In the genomic region with DNA sequence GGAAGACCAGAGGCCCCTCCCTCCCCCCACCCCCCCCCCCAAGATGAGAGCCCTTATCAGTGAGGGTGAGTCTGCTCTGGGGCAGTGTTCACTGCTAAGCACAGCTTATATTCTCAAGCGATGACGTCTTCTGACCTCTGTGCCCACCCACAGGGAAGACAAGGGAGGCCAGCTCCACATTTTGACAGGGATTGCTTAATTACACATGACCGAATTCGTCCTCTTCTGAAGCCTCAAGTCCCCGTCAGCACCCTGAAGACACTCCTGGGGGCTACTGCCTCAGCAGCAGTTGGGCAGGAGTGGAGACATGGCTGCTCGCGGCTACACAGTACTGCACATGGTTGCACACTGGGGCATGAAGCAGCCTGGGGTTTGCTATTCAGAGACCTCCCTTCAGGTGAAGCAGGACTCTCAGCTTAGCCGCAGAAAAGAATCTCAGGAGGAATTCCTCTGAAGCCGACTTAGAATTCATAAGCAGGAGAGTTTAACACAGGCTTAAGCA, we compare ENCODE assay signal across 21 mouse cellular contexts.
DNase-seq lines count a peak whose midpoint lies in the region; ATAC-seq and TF ChIP-seq lines count a peak whose summit lies in the region.
"Had no signal": no experiment of that assay in that cellular context is flagged by ENCODE, and none has a peak within 500 bp of the region (broad histone marks: within the 10 kb centered on the region; RNA-seq: fewer than 3 reads in every experiment).

No protein-coding gene starts in this region.

- no peak for TF ChIP-seq CTCF in forebrain, postnatal 0 days (IDR thresholded peaks at IDR 0.05; ENCODE audit: low read depth)
- TF ChIP-seq CTCF in liver, postnatal 0 days (IDR thresholded peaks at IDR 0.05; ENCODE audit: low read depth) = no peak

- H3K9ac ChIP-seq in forebrain, postnatal 0 days = no peak overlapping the region
- no peak overlapping the region for H3K9ac ChIP-seq in kidney, embryonic 15.5 days
- H3K9ac ChIP-seq in liver, postnatal 0 days (replicated peaks) = no peak overlapping the region
- no peak overlapping the region for H3K9ac ChIP-seq in liver, embryonic 11.5 days (ENCODE audit: low read depth, low read length)
- H3K9ac ChIP-seq: heart, embryonic 15.5 days; hindbrain, embryonic 14.5 days had no signal

- DNase-seq in forebrain, embryonic 10.5 days (ENCODE audit: extremely low spot score, low spot score) = no peak
- DNase-seq in forebrain, postnatal 0 days = no peak
- no peak for DNase-seq in kidney, adult 8-10 months
- no peak for DNase-seq in liver, postnatal 0 days
- DNase-seq in liver, embryonic 11.5 days (ENCODE audit: low spot score) = no peak
- peak; percentile 6 for DNase-seq in yolk sac, embryonic 10.5 days (ENCODE audit: low spot score)
- DNase-seq: adrenal gland, postnatal 14 days; cerebellum, adult 11-12 months; cerebellum, adult 9-10 months; cerebellum, postnatal 25 days; gastrocnemius, postnatal 14 days; heart, adult 2 months; heart, postnatal 14 days had no signal

- no peak for TF ChIP-seq EP300 in liver, postnatal 0 days (IDR thresholded peaks at IDR 0.05; ENCODE audit: low read depth)

- peak overlapping the region; percentile 51; the same call in 1 of the 2 replicates for H3K27ac ChIP-seq in forebrain, embryonic 10.5 days
- no peak overlapping the region for H3K27ac ChIP-seq in forebrain, postnatal 0 days (ENCODE audit: low read depth, low read length)
- H3K27ac ChIP-seq in kidney, embryonic 15.5 days = no peak overlapping the region
- peak overlapping the region; percentile 34; the same call in 1 of the 2 replicates for H3K27ac ChIP-seq in liver, postnatal 0 days (ENCODE audit: low read depth)
- no peak overlapping the region for H3K27ac ChIP-seq in liver, embryonic 11.5 days (ENCODE audit: low read depth, low read length)
- H3K27ac ChIP-seq: heart, adult 2 months; heart, embryonic 15.5 days; hindbrain, embryonic 14.5 days had no signal

- H3K9me3 ChIP-seq in forebrain, embryonic 10.5 days = no peaks in the 10 kb centered on the region
- H3K9me3 ChIP-seq in forebrain, postnatal 0 days (ENCODE audit: low read length) = no peaks in the 10 kb centered on the region
- H3K9me3 ChIP-seq in kidney, embryonic 15.5 days (replicated peaks) = no peaks in the 10 kb centered on the region
- no peaks in the 10 kb centered on the region for H3K9me3 ChIP-seq in liver, postnatal 0 days (ENCODE audit: low read length)
- H3K9me3 ChIP-seq in liver, embryonic 11.5 days (ENCODE audit: control insufficient read depth, low read length) = no peaks in the 10 kb centered on the region
- H3K9me3 ChIP-seq: heart, embryonic 15.5 days had no signal

- H3K27me3 ChIP-seq in forebrain, embryonic 10.5 days (ENCODE audit: poor library complexity, severe bottlenecking) = peaks cover 11% of the 10 kb centered on the region; the same call in 1 of the 2 replicates
- H3K27me3 ChIP-seq in forebrain, postnatal 0 days (ENCODE audit: insufficient read depth, low read length) = no peaks in the 10 kb centered on the region
- H3K27me3 ChIP-seq in kidney, embryonic 15.5 days = no peaks in the 10 kb centered on the region
- no peaks in the 10 kb centered on the region for H3K27me3 ChIP-seq in liver, postnatal 0 days (ENCODE audit: insufficient read depth, low read length)
- H3K27me3 ChIP-seq in liver, embryonic 11.5 days (replicated peaks; ENCODE audit: control insufficient read depth, insufficient read depth, low read length) = no peaks in the 10 kb centered on the region
- H3K27me3 ChIP-seq: CH12.LX; heart, embryonic 15.5 days; Patski had no signal

- H3K36me3 ChIP-seq in forebrain, embryonic 10.5 days (replicated peaks) = no peaks in the 10 kb centered on the region
- no peaks in the 10 kb centered on the region for H3K36me3 ChIP-seq in forebrain, postnatal 0 days (ENCODE audit: insufficient read depth)
- H3K36me3 ChIP-seq in kidney, embryonic 15.5 days = no peaks in the 10 kb centered on the region
- H3K36me3 ChIP-seq in liver, postnatal 0 days (replicated peaks; ENCODE audit: insufficient read depth, low read length) = no peaks in the 10 kb centered on the region
- H3K36me3 ChIP-seq in liver, embryonic 11.5 days (ENCODE audit: control insufficient read depth, insufficient read depth, low read length) = no peaks in the 10 kb centered on the region
- H3K36me3 ChIP-seq: heart, embryonic 15.5 days had no signal

- WGBS in forebrain, embryonic 10.5 days = 59% methylated on average over 9 of the region's 9 CpGs
- 55% methylated on average over 9 of the region's 9 CpGs for WGBS in forebrain, postnatal 0 days
- WGBS in kidney, embryonic 15.5 days = 52% methylated on average over 9 of the region's 9 CpGs
- 69% methylated on average over 9 of the region's 9 CpGs for WGBS in liver, postnatal 0 days (ENCODE audit: insufficient replicate concordance)
- 50% methylated on average over 9 of the region's 9 CpGs for WGBS in liver, embryonic 11.5 days

- H3K4me2 ChIP-seq in forebrain, postnatal 0 days (ENCODE audit: low read depth) = no peak overlapping the region
- no peak overlapping the region for H3K4me2 ChIP-seq in kidney, embryonic 15.5 days
- H3K4me2 ChIP-seq in liver, postnatal 0 days (ENCODE audit: low read depth, low read length) = no peak overlapping the region
- H3K4me2 ChIP-seq in liver, embryonic 11.5 days = no peak overlapping the region
- H3K4me2 ChIP-seq: heart, embryonic 11.5 days; heart, embryonic 15.5 days; hindbrain, embryonic 14.5 days had no signal

- H3K4me1 ChIP-seq in forebrain, embryonic 10.5 days = peaks cover 48% of the 10 kb centered on the region
- H3K4me1 ChIP-seq in forebrain, postnatal 0 days (ENCODE audit: insufficient read depth) = 0 out of 2 replicates have a peak, but pooled peaks cover 5% of the 10 kb centered on the region
- peaks cover 18% of the 10 kb centered on the region for H3K4me1 ChIP-seq in kidney, embryonic 15.5 days
- H3K4me1 ChIP-seq in liver, postnatal 0 days (ENCODE audit: insufficient read depth) = no peaks in the 10 kb centered on the region
- H3K4me1 ChIP-seq in liver, embryonic 11.5 days (replicated peaks; ENCODE audit: control insufficient read depth, insufficient read depth, low read length) = no peaks in the 10 kb centered on the region
- H3K4me1 ChIP-seq: heart, embryonic 15.5 days had no signal

- H3K4me3 ChIP-seq in forebrain, embryonic 10.5 days = no peak overlapping the region
- H3K4me3 ChIP-seq in forebrain, postnatal 0 days (ENCODE audit: low read depth, low read length) = no peak overlapping the region
- H3K4me3 ChIP-seq in kidney, embryonic 15.5 days (replicated peaks) = no peak overlapping the region
- no peak overlapping the region for H3K4me3 ChIP-seq in liver, postnatal 0 days (ENCODE audit: low read depth, low read length)
- no peak overlapping the region for H3K4me3 ChIP-seq in liver, embryonic 11.5 days (ENCODE audit: low read depth, low read length)
- H3K4me3 ChIP-seq: heart, adult 2 months; heart, embryonic 15.5 days had no signal

- ATAC-seq in forebrain, postnatal 0 days = no peak
- peak; percentile 59 for ATAC-seq in kidney, embryonic 15.5 days (replicated peaks; ENCODE audit: low FRiP score)
- no peak for ATAC-seq in liver, postnatal 0 days
- no peak for ATAC-seq in liver, embryonic 11.5 days (replicated peaks; ENCODE audit: low FRiP score)
- ATAC-seq: activated CD4-positive, CD25-positive, alpha-beta regulatory T cell, adult 4 months; forebrain, embryonic 14.5 days; Patski had no signal

Comparison
In these comparisons a context has a peak if more than half of its experiments do, and no peak if none do; other contexts are left out.
1. H3K27ac ChIP-seq: peak in forebrain, embryonic 10.5 days (single experiment) and liver, postnatal 0 days (single experiment); none in forebrain, postnatal 0 days (single experiment), kidney, embryonic 15.5 days (single experiment) and liver, embryonic 11.5 days (single experiment).